In the genomic region with DNA sequence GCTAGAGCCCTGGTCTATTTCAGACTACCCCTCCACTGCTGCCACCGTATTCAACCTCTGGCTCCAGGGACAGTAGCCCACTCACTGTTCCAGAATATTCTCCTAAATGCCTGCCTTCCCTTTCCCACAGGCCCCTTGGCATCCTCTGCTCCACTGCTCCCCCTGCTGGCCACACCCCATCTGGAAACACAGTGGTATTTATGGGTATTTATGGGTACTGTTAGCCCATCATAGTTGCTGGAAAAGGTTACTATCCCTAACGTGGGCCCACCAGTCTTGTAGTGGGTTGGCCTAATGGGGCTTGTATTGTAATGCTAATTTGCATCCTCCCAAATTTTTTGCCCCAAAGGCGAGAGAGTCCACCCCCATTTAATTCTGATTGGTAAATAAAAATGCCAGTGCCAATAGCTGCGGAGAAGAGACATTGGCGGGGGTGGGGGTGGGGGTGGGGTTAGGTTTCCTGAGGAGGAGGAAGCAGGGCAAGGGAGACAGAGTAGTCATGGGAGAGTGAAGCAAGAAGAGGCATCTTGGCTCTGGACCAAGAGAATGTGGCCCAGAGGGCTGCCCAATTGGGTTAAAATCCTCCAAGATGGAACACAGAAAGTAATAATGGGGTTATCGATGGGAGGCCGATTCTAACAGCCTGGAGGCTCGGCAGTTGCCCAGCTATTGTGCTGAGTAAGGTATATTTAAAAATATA, we compare ENCODE assay signal across 9 mouse cellular contexts. TPM values are rescaled to one million over a fixed set of nuclear protein-coding genes. Genes with fewer than 3 reads are reported as not detected.
DNase-seq lines count a peak whose midpoint lies in the region; ATAC-seq and TF ChIP-seq lines count a peak whose summit lies in the region.
"Had no signal": no experiment of that assay in that cellular context is flagged by ENCODE, and none has a peak within 500 bp of the region (broad histone marks: within the 10 kb centered on the region; RNA-seq: fewer than 3 reads in every experiment).

No protein-coding gene starts in this region.

- no peak for ATAC-seq in cerebellum, adult (ENCODE audit: insufficient number of reproducible peaks, low FRiP score, low TSS enrichment)

- no peaks in the 10 kb centered on the region for H3K4me1 ChIP-seq in lung, adult 2 months (ENCODE audit: control insufficient read depth, insufficient read depth, low read length)

- peak; percentile 80 for TF ChIP-seq CTCF in lung, adult 2 months (IDR thresholded peaks at IDR 0.05; ENCODE audit: insufficient read depth, low read length)

- no peak overlapping the region for H3K4me3 ChIP-seq in lung, adult 2 months (replicated peaks; ENCODE audit: extremely low read depth, low read depth, low read length)

- peak; percentile 35 for DNase-seq in cerebellum, adult 11 months
- peak; percentile 56 for DNase-seq in ovary, postnatal 36 days (ENCODE audit: low spot score)
- no peak for DNase-seq in ovary, postnatal 10 days (ENCODE audit: low spot score)
- DNase-seq in cerebellum, adult 8-10 months = peak; percentile 47
- peak; percentile 38 for DNase-seq in gastrocnemius, postnatal 25 days
- peak; percentile 73 for DNase-seq in lung, adult 2 months
- DNase-seq in spleen, postnatal 14 days (ENCODE audit: low spot score in 2 of 2) = peak; percentile 38 to 56

- 60% methylated on average over 8 of the region's 8 CpGs for WGBS in lung, adult 2 months

- TF ChIP-seq POLR2A in lung, adult 2 months (IDR thresholded peaks at IDR 0.05; ENCODE audit: borderline replicate concordance, extremely low read depth, low read depth, low read length) = no peak

RNA-seq across cellular contexts. Expression of gene Lrrc3, which starts 14.4 kb away (rescaled TPM):
- total RNA-seq in gastrocnemius, postnatal 25 days (2021) = under 1 TPM; 0.18 to 0.32 TPM
- polyA plus RNA-seq in lung, adult 2 months (2012; rRNA removed) = 0.77 and 0.93 TPM in 2 replicates

RNA-seq across cellular contexts. Expression of gene Trpm2, which starts 53.6 kb away (rescaled TPM):
- total RNA-seq in gastrocnemius, postnatal 25 days (2021) = under 1 TPM; 0.26 to 0.83 TPM
- 2.2 and 3.9 TPM in 2 replicates for polyA plus RNA-seq in lung, adult 2 months (2012; rRNA removed)

RNA-seq across cellular contexts. Expression of gene Gm3285, which starts 55.0 kb away (rescaled TPM):
- not detected for total RNA-seq in gastrocnemius, postnatal 25 days (2021)
- not detected in 2 replicates for polyA plus RNA-seq in lung, adult 2 months (2012; rRNA removed)
- polyA plus RNA-seq: heart, embryonic 16.5 days had no signal
